Mouse (Mus musculus) hindbrain, embryonic 11.5 days (tissue): Measurements from ENCODE around the gene Cdk14. TPM values are rescaled to one million over a fixed set of nuclear protein-coding genes. Genes with fewer than 3 reads are reported as not detected.

Source experiments
- ATAC-seq: fragments of 200-750 bp; cut with Nextera tagmentation; 2 replicates; pipeline ENCODE4 v1.8.0; 2017; ENCODE audit warnings: mild to moderate bottlenecking, moderate TSS enrichment, moderate library complexity; ENCODE audit not compliant: low FRiP score
- DNase-seq: peaks from one replicate; pipeline ENCODE4 v3.0.0-alpha.2; 2015; ENCODE audit warnings: low spot score
- H3K27ac ChIP-seq: fragments of 300-500 bp; sonication (generic); 2 replicates; pipeline ENCODE4 v1.5.1; 2014; ENCODE audit warnings: mild to moderate bottlenecking, low read depth, low read length
- H3K27me3 ChIP-seq: fragments of 300-500 bp; sonication (generic); 2 replicates; pipeline ENCODE4 v1.6.1; 2014; ENCODE audit warnings: mild to moderate bottlenecking, low read length, moderate library complexity, mixed read lengths; ENCODE audit not compliant: control insufficient read depth, insufficient read depth
- H3K36me3 ChIP-seq: fragments of 300-500 bp; sonication (generic); 2 replicates; pipeline ENCODE4 v1.6.1; 2014; ENCODE audit warnings: mild to moderate bottlenecking, low read length, moderate library complexity, mixed read lengths; ENCODE audit not compliant: control insufficient read depth, insufficient read depth
- H3K4me1 ChIP-seq: fragments of 300-500 bp; sonication (generic); replicated peaks from 2 replicates; pipeline ENCODE4 v1.6.1; 2014; ENCODE audit warnings: low read length, mixed read lengths; ENCODE audit not compliant: control insufficient read depth, insufficient read depth
- H3K4me2 ChIP-seq: fragments of 300-500 bp; sonication (generic); replicated peaks from 2 replicates; pipeline ENCODE4 v1.6.1; 2014; ENCODE audit warnings: mild to moderate bottlenecking, low read depth, low read length
- H3K4me3 ChIP-seq: fragments of 300-500 bp; sonication (generic); 2 replicates; pipeline ENCODE4 v1.5.1; 2014; ENCODE audit warnings: low read depth, low read length
- H3K9ac ChIP-seq: fragments of 300-500 bp; sonication (generic); 2 replicates; pipeline ENCODE4 v1.6.1; 2014; ENCODE audit warnings: low read depth, low read length
- H3K9me3 ChIP-seq: fragments of 300-500 bp; sonication (generic); 2 replicates; pipeline ENCODE4 v1.6.1; 2016; ENCODE audit warnings: low read length; ENCODE audit not compliant: control insufficient read depth
- whole genome bisulfite sequencing: fragments of 180-500 bp; shearing (Covaris S2); extraction: QIAGEN DNeasy Blood & Tissue Kit; methylation state at CpG from one replicate; pipeline ENCODE4 v1.1.7; 2014; 5-methylcytosine and 5-hydroxymethylcytosine counted together
- polyA plus RNA-seq: library from polyadenylated mRNA; unstranded; fragments of >200 nt; fragmentation: Nextera tagmentation; extraction: Ambion mirVana; gene quantifications from 2 replicates; pipeline ENCODE4 v1.2.1, GENCODE M21; 2014

The Cdk14 gene
- polyA plus RNA-seq, 1 experiment from 2014 or later, result 35.7 TPM

GRCm38 (mm10) chr5:5291321-5291991 is 128.7 kb downstream of the Cdk14 start:
- ATAC-seq, result no peak
- 82% methylated on average over 6 of the region's 6 CpGs for WGBS

GRCm38 (mm10) chr5:5290714-5291113 is 129.4 kb downstream of the Cdk14 start:
- Histone ChIP-seq H3K27me3 (no peaks in the 10 kb centered on the region), H3K4me1 (no peaks in the 10 kb centered on the region), H3K36me3 (no peaks in the 10 kb centered on the region), H3K4me2 (no peak overlapping the region), H3K27ac (no peak overlapping the region), H3K4me3 (no peak overlapping the region), H3K9me3 (no peaks in the 10 kb centered on the region), H3K9ac (no peak overlapping the region)
- WGBS, result 86% methylated on average over 4 of the region's 4 CpGs
- no peak for DNase-seq
- ATAC-seq, result no peak

More at GRCm38 (mm10) chr5:5291321-5291991, 128.7 kb downstream of the Cdk14 start:
- H3K9me3 ChIP-seq, result no peaks in the 10 kb centered on the region
- H3K4me2 ChIP-seq, result no peak overlapping the region
- no peaks in the 10 kb centered on the region for H3K4me1 ChIP-seq
- DNase-seq, result no peak
- H3K36me3 ChIP-seq, result no peaks in the 10 kb centered on the region
- no peak overlapping the region for H3K27ac ChIP-seq
- no peak overlapping the region for H3K9ac ChIP-seq
- H3K27me3 ChIP-seq, result no peaks in the 10 kb centered on the region
- H3K4me3 ChIP-seq, result no peak overlapping the region

GRCm38 (mm10) chr5:5285876-5286275 is 134.2 kb downstream of the Cdk14 start:
- Histone ChIP-seq H3K9ac (no peak overlapping the region), H3K27ac (no peak overlapping the region), H3K9me3 (no peaks in the 10 kb centered on the region), H3K27me3 (no peaks in the 10 kb centered on the region), H3K4me3 (no peak overlapping the region), H3K36me3 (no peaks in the 10 kb centered on the region), H3K4me1 (no peaks in the 10 kb centered on the region), H3K4me2 (no peak overlapping the region)
- 93% methylated on average over 3 of the region's 3 CpGs for WGBS
- DNase-seq (no peak), ATAC-seq (no peak)

- WGBS, result 89% methylated on average over 5 of the region's 5 CpGs
- H3K4me3 ChIP-seq, result no peak overlapping the region
- H3K4me1 ChIP-seq, result no peaks in the 10 kb centered on the region
- no peaks in the 10 kb centered on the region for H3K27me3 ChIP-seq
- DNase-seq (no peak), ATAC-seq (no peak)
- H3K27ac ChIP-seq, result no peak overlapping the region
- H3K36me3 ChIP-seq, result no peaks in the 10 kb centered on the region
- no peak overlapping the region for H3K9ac ChIP-seq
- H3K9me3 ChIP-seq, result no peaks in the 10 kb centered on the region
- H3K4me2 ChIP-seq, result no peak overlapping the region
These were observed 135.6 kb downstream of the Cdk14 start for GRCm38 (mm10) chr5:5284531-5284930.

- DNase-seq, result no peak
- Histone ChIP-seq H3K9ac (no peak overlapping the region), H3K36me3 (no peaks in the 10 kb centered on the region), H3K4me3 (no peak overlapping the region), H3K27ac (no peak overlapping the region), H3K4me2 (no peak overlapping the region), H3K9me3 (no peaks in the 10 kb centered on the region), H3K27me3 (no peaks in the 10 kb centered on the region), H3K4me1 (no peaks in the 10 kb centered on the region)
- ATAC-seq, result no peak
- 92% methylated on average over 6 of the region's 6 CpGs for WGBS
These were observed 136.2 kb downstream of the Cdk14 start for GRCm38 (mm10) chr5:5283756-5284430.

- ATAC-seq, result no peak
- no peak overlapping the region for H3K4me2 ChIP-seq
- no peak overlapping the region for H3K27ac ChIP-seq
- no peaks in the 10 kb centered on the region for H3K36me3 ChIP-seq
- no peaks in the 10 kb centered on the region for H3K27me3 ChIP-seq
- H3K4me3 ChIP-seq, result no peak overlapping the region
- H3K4me1 ChIP-seq, result no peaks in the 10 kb centered on the region
- WGBS, result 91% methylated on average over 5 of the region's 5 CpGs
- no peak for DNase-seq
- no peak overlapping the region for H3K9ac ChIP-seq
- H3K9me3 ChIP-seq, result no peaks in the 10 kb centered on the region
These were observed 137.7 kb downstream of the Cdk14 start for GRCm38 (mm10) chr5:5282425-5282824.

- 49% methylated on average over 2 of the region's 2 CpGs for WGBS
- H3K27ac ChIP-seq, result no peak overlapping the region
- DNase-seq (no peak), ATAC-seq (no peak)
- no peaks in the 10 kb centered on the region for H3K9me3 ChIP-seq
- no peaks in the 10 kb centered on the region for H3K27me3 ChIP-seq
- H3K4me2 ChIP-seq, result no peak overlapping the region
- no peaks in the 10 kb centered on the region for H3K36me3 ChIP-seq
- no peak overlapping the region for H3K4me3 ChIP-seq
- no peaks in the 10 kb centered on the region for H3K4me1 ChIP-seq
- H3K9ac ChIP-seq, result no peak overlapping the region
These were observed 144.8 kb downstream of the Cdk14 start for GRCm38 (mm10) chr5:5275321-5275720.

- DNase-seq, result no peak
- 68% methylated on average over 6 of the region's 6 CpGs for WGBS
- Histone ChIP-seq H3K27ac (no peak overlapping the region), H3K4me3 (no peak overlapping the region), H3K27me3 (no peaks in the 10 kb centered on the region), H3K9me3 (no peaks in the 10 kb centered on the region), H3K36me3 (no peaks in the 10 kb centered on the region), H3K9ac (no peak overlapping the region), H3K4me1 (no peaks in the 10 kb centered on the region), H3K4me2 (no peak overlapping the region)
- ATAC-seq, result no peak
These were observed 145.8 kb downstream of the Cdk14 start for GRCm38 (mm10) chr5:5274318-5274717.

GRCm38 (mm10) chr5:5266787-5267126 is 153.4 kb downstream of the Cdk14 start:
- Histone ChIP-seq H3K4me1 (no peaks in the 10 kb centered on the region; the same call in 1 of the 2 replicates), H3K9me3 (no peaks in the 10 kb centered on the region), H3K27me3 (no peaks in the 10 kb centered on the region), H3K27ac (no peak overlapping the region), H3K9ac (no peak overlapping the region), H3K36me3 (no peaks in the 10 kb centered on the region), H3K4me2 (no peak overlapping the region), H3K4me3 (no peak overlapping the region)
- no peak for DNase-seq
- peak; percentile 59; the same call in 1 of the 2 replicates for ATAC-seq
- 73% methylated on average over 3 of the region's 3 CpGs for WGBS
